Mouse (Mus musculus) kidney, postnatal 0 days (tissue): ENCODE measurements at regions not wholly inside any gene's neighbourhood (a gene's known extent, or its start where the extent isn't known, plus 50 kb on each side); places are given as distances from the start of the nearest gene placed in this dataset.

Experiments
- ATAC-seq: fragments of 200-750 bp; cut with Nextera tagmentation; replicated peaks from 2 replicates; pipeline ENCODE4 v1.8.0; 2017; ENCODE audit warnings: low read depth, moderate number of reproducible peaks, moderate TSS enrichment, moderate library complexity; ENCODE audit not compliant: low FRiP score
- DNase-seq: peaks from one replicate; pipeline ENCODE4 v3.0.0-alpha.2; 2016; ENCODE audit warnings: low spot score
- H3K27ac ChIP-seq: fragments of 300-500 bp; sonication (generic); 2 replicates; pipeline ENCODE4 v1.5.1; 2014; ENCODE audit warnings: mild to moderate bottlenecking
- H3K27me3 ChIP-seq: fragments of 300-500 bp; sonication (generic); 2 replicates; pipeline ENCODE4 v1.6.1; 2014; ENCODE audit warnings: low read length, mixed read lengths; ENCODE audit not compliant: insufficient read depth
- H3K36me3 ChIP-seq: fragments of 300-500 bp; sonication (generic); 2 replicates; pipeline ENCODE4 v1.6.1; 2014; ENCODE audit warnings: low read length, mixed read lengths; ENCODE audit not compliant: insufficient read depth
- H3K4me1 ChIP-seq: fragments of 300-500 bp; sonication (generic); replicated peaks from 2 replicates; pipeline ENCODE4 v1.6.1; 2014; ENCODE audit warnings: antibody characterized with exemption, low read length, mixed read lengths; ENCODE audit not compliant: insufficient read depth
- H3K4me2 ChIP-seq: fragments of 300-500 bp; sonication (generic); 2 replicates; pipeline ENCODE4 v1.6.1; 2014; ENCODE audit warnings: mild to moderate bottlenecking, low read length, moderate library complexity, mixed read lengths
- H3K4me3 ChIP-seq: fragments of 300-500 bp; sonication (generic); replicated peaks from 2 replicates; pipeline ENCODE4 v1.5.1; 2014; ENCODE audit warnings: low read depth, low read length
- H3K9ac ChIP-seq: fragments of 300-500 bp; sonication (generic); 2 replicates; pipeline ENCODE4 v1.6.1; 2014; ENCODE audit warnings: low read depth, low read length
- H3K9me3 ChIP-seq: fragments of 300-500 bp; sonication (generic); replicated peaks from 2 replicates; pipeline ENCODE4 v1.6.1; 2016; ENCODE audit warnings: low read length, inconsistent platforms, mixed read lengths
- CTCF ChIP-seq: IDR thresholded peaks from 2 replicates; pipeline ENCODE4 v1.5.1; 2016; ENCODE audit warnings: antibody characterized with exemption, low read depth, mild to moderate bottlenecking, moderate library complexity
- WGBS: fragments of 180-500 bp; shearing (Covaris S2); extraction: QIAGEN DNeasy Blood & Tissue Kit; methylation state at CpG from one replicate; pipeline ENCODE4 v1.1.7; 2014; 5-methylcytosine and 5-hydroxymethylcytosine counted together

- Histone ChIP-seq H3K27ac (no peak overlapping the region), H3K9ac (no peak overlapping the region), H3K9me3 (no peaks in the 10 kb centered on the region), H3K4me1 (no peaks in the 10 kb centered on the region), H3K4me2 (no peak overlapping the region), H3K27me3 (no peaks in the 10 kb centered on the region), H3K4me3 (no peak overlapping the region), H3K36me3 (no peaks in the 10 kb centered on the region)
- DNase-seq (no peak), ATAC-seq (no peak)
- TF ChIP-seq CTCF: no peak
- WGBS: 90% methylated on average over 1 of the region's 1 CpGs
Measured at GRCm38 (mm10) chr1:194342568-194342967, 275.4 kb upstream of the Plxna2 start.

GRCm38 (mm10) chr1:194341758-194342157, 276.3 kb upstream of the Plxna2 start:
- H3K27ac ChIP-seq: no peak overlapping the region
- H3K9me3 ChIP-seq: no peaks in the 10 kb centered on the region
- no peaks in the 10 kb centered on the region for H3K27me3 ChIP-seq
- no peak for ATAC-seq
- TF ChIP-seq CTCF: no peak
- DNase-seq: no peak
- no peak overlapping the region for H3K4me3 ChIP-seq
- H3K4me1 ChIP-seq: no peaks in the 10 kb centered on the region
- H3K9ac ChIP-seq: no peak overlapping the region
- no peaks in the 10 kb centered on the region for H3K36me3 ChIP-seq
- H3K4me2 ChIP-seq: no peak overlapping the region
- 32% methylated on average over 3 of the region's 3 CpGs for WGBS

GRCm38 (mm10) chr1:194334752-194335719, 283.0 kb upstream of the Plxna2 start:
- H3K4me1 ChIP-seq: no peaks in the 10 kb centered on the region
- no peak overlapping the region for H3K4me2 ChIP-seq
- peak overlapping the region; percentile 37; the same call in 1 of the 2 replicates for H3K27ac ChIP-seq
- H3K9me3 ChIP-seq: no peaks in the 10 kb centered on the region
- no peaks in the 10 kb centered on the region for H3K36me3 ChIP-seq
- no peaks in the 10 kb centered on the region for H3K27me3 ChIP-seq
- ATAC-seq (no peak), DNase-seq (peak; percentile 82)
- no peak overlapping the region for H3K9ac ChIP-seq
- TF ChIP-seq CTCF: no peak
- 60% methylated on average over 5 of the region's 5 CpGs for WGBS
- no peak overlapping the region for H3K4me3 ChIP-seq

- Histone ChIP-seq H3K27ac (no peak overlapping the region), H3K27me3 (no peaks in the 10 kb centered on the region), H3K36me3 (no peaks in the 10 kb centered on the region), H3K4me1 (no peaks in the 10 kb centered on the region), H3K9ac (no peak overlapping the region), H3K9me3 (no peaks in the 10 kb centered on the region), H3K4me3 (no peak overlapping the region), H3K4me2 (no peak overlapping the region)
- ATAC-seq (no peak), DNase-seq (no peak)
- TF ChIP-seq CTCF: no peak
Measured at GRCm38 (mm10) chr1:194332639-194333038, 285.4 kb upstream of the Plxna2 start.

GRCm38 (mm10) chr1:194330471-194330870, 287.5 kb upstream of the Plxna2 start:
- TF ChIP-seq CTCF: no peak
- H3K4me3 ChIP-seq: no peak overlapping the region
- H3K27ac ChIP-seq: no peak overlapping the region
- no peak overlapping the region for H3K9ac ChIP-seq
- 97% methylated on average over 1 of the region's 1 CpGs for WGBS
- no peak for ATAC-seq
- H3K9me3 ChIP-seq: no peaks in the 10 kb centered on the region
- H3K36me3 ChIP-seq: no peaks in the 10 kb centered on the region
- H3K4me1 ChIP-seq: no peaks in the 10 kb centered on the region
- no peak for DNase-seq
- no peaks in the 10 kb centered on the region for H3K27me3 ChIP-seq
- no peak overlapping the region for H3K4me2 ChIP-seq

- WGBS: 86% methylated on average over 3 of the region's 3 CpGs
- Histone ChIP-seq H3K36me3 (no peaks in the 10 kb centered on the region), H3K9me3 (no peaks in the 10 kb centered on the region), H3K27ac (no peak overlapping the region), H3K4me2 (no peak overlapping the region), H3K4me1 (no peaks in the 10 kb centered on the region), H3K27me3 (no peaks in the 10 kb centered on the region), H3K9ac (no peak overlapping the region), H3K4me3 (no peak overlapping the region)
- no peak for TF ChIP-seq CTCF
- no peak for ATAC-seq
- DNase-seq: no peak
Measured at GRCm38 (mm10) chr1:194320320-194321036, 297.5 kb upstream of the Plxna2 start.
